Mouse (Mus musculus): ENCODE data around the gene Tbc1d1.

Gene Tbc1d1

GRCm38 (mm10) chr5:64160705-64161391 lies 4.7 kb downstream of the Tbc1d1 start:
- no peak for DNase-seq (ENCODE audit: low spot score)

- no peak for DNase-seq (ENCODE audit: low spot score)
Observed at GRCm38 (mm10) chr5:64161917-64162316, 5.8 kb downstream of the Tbc1d1 start.

- DNase-seq (ENCODE audit: low spot score), result no peak
Observed at GRCm38 (mm10) chr5:64162582-64162981, 6.5 kb downstream of the Tbc1d1 start.

GRCm38 (mm10) chr5:64164414-64164813 lies 8.3 kb downstream of the Tbc1d1 start:
- DNase-seq (ENCODE audit: low spot score), result no peak

- DNase-seq (ENCODE audit: low spot score), result no peak
Observed at GRCm38 (mm10) chr5:64165826-64166225, 9.7 kb downstream of the Tbc1d1 start.

- DNase-seq (ENCODE audit: low spot score), result no peak
Observed at GRCm38 (mm10) chr5:64168990-64169540, 13.0 kb downstream of the Tbc1d1 start.

GRCm38 (mm10) chr5:64172884-64173283 lies 16.8 kb downstream of the Tbc1d1 start:
- DNase-seq (ENCODE audit: low spot score), result no peak

- no peak for DNase-seq (ENCODE audit: low spot score)
Observed at GRCm38 (mm10) chr5:64173302-64173701, 17.2 kb downstream of the Tbc1d1 start.

- DNase-seq (ENCODE audit: low spot score), result no peak
Observed at GRCm38 (mm10) chr5:64174429-64174935, 18.4 kb downstream of the Tbc1d1 start.

GRCm38 (mm10) chr5:64180548-64180947 lies 24.4 kb downstream of the Tbc1d1 start:
- no peak for DNase-seq (ENCODE audit: low spot score)

GRCm38 (mm10) chr5:64183712-64184111 lies 27.6 kb downstream of the Tbc1d1 start:
- no peak for DNase-seq (ENCODE audit: low spot score)

- no peak for DNase-seq (ENCODE audit: low spot score)
Observed at GRCm38 (mm10) chr5:64185257-64185656, 29.2 kb downstream of the Tbc1d1 start.

- DNase-seq (ENCODE audit: low spot score), result no peak
Observed at GRCm38 (mm10) chr5:64186566-64186965, 30.5 kb downstream of the Tbc1d1 start.

GRCm38 (mm10) chr5:64188083-64188648 lies 32.1 kb downstream of the Tbc1d1 start:
- DNase-seq (ENCODE audit: low spot score), result no peak

- no peak for DNase-seq (ENCODE audit: low spot score)
Observed at GRCm38 (mm10) chr5:64190892-64191291, 34.8 kb downstream of the Tbc1d1 start.

GRCm38 (mm10) chr5:64193353-64193752 lies 37.2 kb downstream of the Tbc1d1 start:
- no peak for DNase-seq (ENCODE audit: low spot score)

- DNase-seq (ENCODE audit: low spot score), result no peak
Observed at GRCm38 (mm10) chr5:64196250-64196865, 40.3 kb downstream of the Tbc1d1 start.

GRCm38 (mm10) chr5:64196866-64197321 lies 40.8 kb downstream of the Tbc1d1 start:
- DNase-seq (ENCODE audit: low spot score), result no peak

GRCm38 (mm10) chr5:64198624-64199023 lies 42.5 kb downstream of the Tbc1d1 start:
- no peak for DNase-seq (ENCODE audit: low spot score)

- DNase-seq (ENCODE audit: low spot score), result no peak
Observed at GRCm38 (mm10) chr5:64201071-64201470, 45.0 kb downstream of the Tbc1d1 start.

- DNase-seq (ENCODE audit: low spot score), result no peak
Observed at GRCm38 (mm10) chr5:64202306-64202705, 46.2 kb downstream of the Tbc1d1 start.

- no peak for DNase-seq (ENCODE audit: low spot score)
Observed at GRCm38 (mm10) chr5:64205610-64206009, 49.5 kb downstream of the Tbc1d1 start.

- no peak for DNase-seq (ENCODE audit: low spot score)
Observed at GRCm38 (mm10) chr5:64206431-64206830, 50.3 kb downstream of the Tbc1d1 start.

All from urinary bladder, postnatal 10 days (tissue).